Mouse (Mus musculus): ENCODE measurements around the gene Cfap157. TPM values are rescaled to one million over a fixed set of nuclear protein-coding genes. Genes with fewer than 3 reads are reported as not detected.

The Cfap157 gene
- total RNA-seq, 2 experiments from 2014 or later, result not detected

DNA sequence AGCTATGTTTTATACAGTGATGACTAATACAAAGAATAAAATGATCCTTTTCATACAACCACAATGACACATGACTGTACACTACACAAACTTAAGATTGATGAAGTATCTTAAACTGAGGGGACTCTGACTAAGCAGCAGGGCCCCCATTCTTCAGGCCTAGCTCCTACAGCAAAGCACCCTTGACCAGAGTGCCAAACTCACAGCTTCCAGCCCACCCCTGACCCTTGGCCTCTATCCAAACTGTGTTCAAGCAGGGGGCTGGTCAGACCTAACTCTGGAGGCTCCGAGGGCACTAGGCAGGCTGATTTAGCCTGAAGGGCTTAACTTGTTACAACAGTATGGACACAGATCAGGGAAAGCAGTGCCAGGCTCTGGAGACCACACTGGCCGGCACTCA, 4.4 kb upstream of the Cfap157 start:
- no peak for ATAC-seq (replicated peaks; ENCODE audit: low FRiP score, poor library complexity, severe bottlenecking)

GRCm38 (mm10) chr2:32787176-32787575, 2.9 kb upstream of the Cfap157 start:
- ATAC-seq (replicated peaks; ENCODE audit: low FRiP score, poor library complexity, severe bottlenecking), result no peak

DNA sequence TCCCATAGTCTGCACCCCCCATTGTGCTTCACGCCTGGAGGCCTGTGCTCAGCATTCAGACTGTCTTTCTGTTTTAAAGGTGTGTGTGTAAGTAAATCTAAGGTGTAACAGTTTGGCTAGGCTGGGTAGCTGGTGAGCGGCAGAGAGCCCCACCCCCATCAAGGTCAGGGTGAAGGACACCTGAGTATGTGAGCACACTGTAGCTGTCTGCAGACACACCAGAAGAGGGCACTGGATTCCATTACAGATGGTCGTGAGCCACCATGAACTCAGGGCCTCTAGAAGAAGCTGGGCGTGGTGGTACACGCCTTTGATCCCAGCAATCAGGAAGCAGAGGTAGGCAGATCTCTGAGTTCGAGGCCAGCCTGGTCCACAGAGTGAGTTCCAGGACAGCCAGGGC, 2.5 kb downstream of the Cfap157 start:
- ATAC-seq (replicated peaks; ENCODE audit: low FRiP score, poor library complexity, severe bottlenecking), result no peak

DNA sequence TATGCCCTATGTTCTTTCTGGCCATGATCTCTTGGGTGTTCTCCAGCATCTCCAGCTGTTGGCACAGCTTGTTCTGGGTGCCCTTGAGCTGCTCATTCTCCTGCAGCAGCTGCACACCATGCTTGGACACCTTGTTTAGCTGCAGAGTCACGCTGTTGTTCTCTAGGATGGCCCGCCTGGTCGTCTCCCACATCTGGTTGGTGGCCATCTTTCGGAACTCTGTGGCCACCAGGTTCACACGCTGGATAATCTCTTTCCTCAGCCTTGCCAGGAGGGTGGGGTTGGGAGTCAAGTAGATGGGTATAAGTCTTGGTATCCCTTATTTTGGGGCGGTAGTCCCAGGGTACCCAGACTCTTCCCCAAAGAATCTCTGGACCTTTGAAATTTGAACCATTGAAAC, 4.5 kb downstream of the Cfap157 start:
- ATAC-seq (replicated peaks; ENCODE audit: low FRiP score, poor library complexity, severe bottlenecking), result no peak

- no peak for ATAC-seq (replicated peaks; ENCODE audit: low FRiP score, poor library complexity, severe bottlenecking)
These were observed 5.1 kb downstream of the Cfap157 start for GRCm38 (mm10) chr2:32779131-32779530.

DNA sequence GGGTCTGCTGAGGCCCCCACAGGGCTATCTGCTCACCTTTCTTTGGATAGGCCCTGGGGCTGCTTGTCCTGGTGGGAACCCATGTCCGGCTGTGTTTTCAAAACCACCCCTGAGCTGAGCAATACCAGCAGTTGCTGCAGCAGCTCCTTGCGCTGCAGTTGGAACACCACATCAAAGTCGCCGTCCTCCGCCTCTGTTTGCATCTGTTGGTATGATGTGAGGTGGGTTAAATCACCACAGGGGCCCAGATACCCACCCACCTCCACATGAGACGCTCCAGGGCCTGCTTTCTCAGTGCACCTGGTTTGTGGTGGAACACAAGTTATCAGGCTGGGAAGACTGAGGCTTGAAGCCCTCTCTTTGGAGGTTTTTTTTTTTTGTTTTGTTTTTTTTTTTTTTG, 6.1 kb downstream of the Cfap157 start:
- ATAC-seq (replicated peaks; ENCODE audit: low FRiP score, poor library complexity, severe bottlenecking), result no peak

GRCm38 (mm10) chr2:32776192-32776591, 8.0 kb downstream of the Cfap157 start:
- ATAC-seq (replicated peaks; ENCODE audit: low FRiP score, poor library complexity, severe bottlenecking), result no peak

DNA sequence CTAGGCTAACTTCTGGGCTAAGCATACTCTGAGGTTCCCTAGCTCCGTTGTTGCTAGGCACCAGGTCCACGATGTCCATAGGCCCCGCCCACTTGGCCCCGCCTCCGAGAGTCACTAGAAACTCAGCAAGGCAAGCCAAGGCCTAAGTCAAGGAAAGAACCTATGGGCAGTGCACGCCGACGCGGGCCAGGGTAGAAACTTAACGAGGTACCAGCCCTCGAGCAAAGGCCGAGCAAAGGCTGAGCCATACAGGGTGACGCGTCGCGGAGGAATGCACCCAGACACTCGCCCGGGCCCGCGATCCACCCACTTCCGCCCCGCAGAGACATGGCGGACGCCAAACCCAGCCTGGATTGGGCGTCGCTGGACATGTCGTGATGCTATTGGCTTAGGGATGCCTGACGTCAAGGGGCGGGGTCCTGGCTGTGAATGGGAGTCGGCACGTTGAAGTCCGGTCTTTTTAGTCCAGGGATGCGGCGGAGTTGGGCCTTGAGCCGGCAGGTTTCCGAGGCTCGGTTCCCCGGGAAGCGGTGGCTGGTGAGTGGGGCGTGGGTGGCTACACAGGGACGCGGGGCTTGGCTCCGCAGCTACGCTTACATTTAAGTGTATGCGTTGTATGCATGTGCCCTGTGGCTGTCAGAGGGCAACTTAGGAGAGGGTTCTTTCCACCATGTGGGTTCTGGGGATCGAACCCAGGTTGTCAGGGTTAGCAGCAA, 8.7 kb downstream of the Cfap157 start, which contains the start of the genes Ttc16 and Ptrh1:
Gene Ttc16 (minus strand): TSS at position 275 of the 716 bp plus-strand sequence.
Gene Ptrh1 (plus strand): TSS at position 428 of the 716 bp plus-strand sequence.
- peak; percentile 97 for ATAC-seq (replicated peaks; ENCODE audit: low FRiP score, poor library complexity, severe bottlenecking)

- ATAC-seq (replicated peaks; ENCODE audit: low FRiP score, poor library complexity, severe bottlenecking), result no peak
These were observed 11.5 kb downstream of the Cfap157 start for GRCm38 (mm10) chr2:32772626-32773279.

DNA sequence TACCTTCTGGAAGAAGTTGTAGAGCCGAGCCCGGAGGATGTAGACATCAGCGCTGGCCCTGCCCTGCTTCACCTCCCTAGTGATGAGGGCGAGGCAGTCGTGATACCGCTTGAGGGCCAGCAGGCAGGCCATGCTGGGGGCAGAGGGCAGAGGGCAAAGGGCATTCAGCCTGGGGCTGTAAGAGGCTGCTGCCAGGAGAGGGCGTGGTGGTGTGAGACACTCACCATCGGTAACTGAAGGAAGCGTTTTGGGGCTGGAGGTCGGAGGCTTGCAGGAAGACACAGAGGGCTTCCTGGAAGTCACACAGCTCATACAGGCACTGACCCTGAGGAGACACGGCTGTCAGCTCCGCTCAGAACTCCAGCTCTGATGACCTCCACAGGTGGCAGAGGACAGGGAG, 12.3 kb downstream of the Cfap157 start:
- ATAC-seq (replicated peaks; ENCODE audit: low FRiP score, poor library complexity, severe bottlenecking), result no peak

DNA sequence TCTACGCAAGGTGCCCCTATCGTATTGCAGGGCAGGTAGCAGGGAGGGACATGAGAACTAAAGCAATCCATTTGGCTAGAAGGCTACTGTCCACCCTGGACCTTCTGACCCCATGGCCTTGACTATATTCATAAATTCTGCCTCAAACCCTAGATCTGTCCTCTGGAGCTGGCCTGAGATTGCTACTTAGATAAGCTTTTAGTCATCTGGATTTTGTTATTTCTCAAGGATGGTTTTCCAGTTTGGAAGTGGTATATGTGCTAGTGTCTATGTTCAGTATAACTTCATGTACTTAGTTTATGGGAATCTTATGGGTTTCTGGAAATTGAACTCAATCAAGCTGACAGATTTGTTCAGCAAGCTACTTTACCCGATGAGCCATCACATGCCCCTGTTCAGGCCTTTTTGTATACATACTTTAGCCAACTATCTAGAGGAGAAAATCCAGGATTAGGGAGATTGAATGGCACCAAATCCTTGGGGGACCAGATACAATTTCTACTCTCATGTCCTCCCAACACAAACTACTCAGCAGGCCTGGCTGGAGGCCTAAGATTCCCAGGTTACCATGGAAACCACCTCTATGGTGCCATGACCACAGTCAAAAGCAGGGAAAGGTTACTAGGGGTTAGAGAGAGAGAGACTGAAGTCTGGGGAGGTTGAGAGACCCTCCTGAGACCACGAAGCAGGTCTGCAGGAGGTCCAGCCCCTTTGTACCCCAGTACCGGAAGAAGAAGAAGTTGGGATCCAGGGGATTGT, 14.7 kb downstream of the Cfap157 start:
- no peak for ATAC-seq (replicated peaks; ENCODE audit: low FRiP score, poor library complexity, severe bottlenecking)

DNA sequence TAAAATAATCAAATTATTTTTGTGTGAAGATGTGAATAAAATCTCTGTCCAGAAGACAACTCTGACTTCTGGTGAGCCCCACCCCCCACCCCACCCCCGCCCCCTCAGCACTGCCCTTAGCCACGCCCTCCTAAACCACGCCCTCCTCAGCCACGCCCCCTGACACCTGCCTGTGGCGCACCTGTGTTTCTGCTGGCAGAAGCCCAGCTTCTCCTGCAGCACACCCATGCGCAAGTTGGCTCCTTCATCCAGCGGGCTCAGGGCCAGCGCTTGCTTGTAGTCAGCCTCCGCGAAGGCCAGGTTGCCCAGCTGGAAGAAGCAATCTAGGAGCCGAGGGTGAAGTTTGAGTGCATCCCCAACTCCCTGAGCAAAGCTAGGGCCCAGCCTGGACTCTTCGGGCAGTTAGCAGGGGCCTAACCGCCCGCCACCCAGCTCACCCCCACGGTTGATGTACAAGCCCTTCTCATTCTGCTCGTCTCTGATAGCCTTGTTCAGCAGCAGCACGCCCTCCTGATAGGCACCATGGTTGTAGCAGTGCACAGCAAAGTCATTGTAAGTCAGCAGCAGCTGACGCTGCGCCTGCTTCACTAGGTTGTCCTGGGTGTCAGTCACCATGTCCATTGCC, 15.5 kb downstream of the Cfap157 start:
- no peak for ATAC-seq (replicated peaks; ENCODE audit: low FRiP score, poor library complexity, severe bottlenecking)

GRCm38 (mm10) chr2:32767241-32767640, 17.0 kb downstream of the Cfap157 start:
- ATAC-seq (replicated peaks; ENCODE audit: low FRiP score, poor library complexity, severe bottlenecking), result no peak

DNA sequence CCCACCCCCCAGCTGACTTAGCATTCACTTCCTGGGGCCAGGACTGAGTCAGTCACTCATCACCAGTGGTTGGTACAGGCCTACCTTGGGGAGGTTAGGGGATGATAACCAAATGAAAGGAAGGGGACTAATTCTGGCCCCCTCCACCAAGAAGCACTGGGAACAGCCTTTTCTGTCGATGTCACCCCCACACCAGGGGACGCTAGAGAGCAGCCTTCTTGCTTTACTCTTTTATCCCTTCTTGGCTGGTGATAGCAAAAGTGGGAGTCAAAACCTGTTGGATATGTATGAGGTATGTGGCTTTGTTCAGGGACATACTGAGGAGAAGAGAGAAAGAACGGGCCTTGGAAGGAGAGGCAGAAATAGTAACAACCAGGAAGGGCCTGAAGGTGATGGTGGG, 20.9 kb downstream of the Cfap157 start:
- ATAC-seq (replicated peaks; ENCODE audit: low FRiP score, poor library complexity, severe bottlenecking), result no peak

DNA sequence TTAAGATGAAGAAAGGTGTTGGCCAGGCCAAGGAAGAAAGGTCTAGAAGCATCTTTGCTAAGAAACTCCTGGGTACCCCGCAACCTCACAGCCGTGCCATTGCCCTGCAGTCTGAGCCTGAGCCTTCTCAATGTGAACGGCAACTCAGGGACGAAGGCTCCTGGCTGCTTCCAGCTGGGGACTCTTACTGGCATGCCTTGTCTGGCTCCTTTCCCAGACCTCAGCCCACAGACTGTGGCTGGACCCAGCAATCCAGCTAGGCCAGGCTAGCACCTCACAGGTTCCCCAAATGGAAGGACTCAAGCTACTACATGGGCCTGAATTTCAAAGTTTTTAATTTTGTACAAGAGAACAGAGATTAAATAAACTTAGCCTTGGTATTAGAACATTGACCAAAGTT, 22.4 kb downstream of the Cfap157 start:
- ATAC-seq (replicated peaks; ENCODE audit: low FRiP score, poor library complexity, severe bottlenecking), result no peak

GRCm38 (mm10) chr2:32761361-32761760, 22.9 kb downstream of the Cfap157 start:
- ATAC-seq (replicated peaks; ENCODE audit: low FRiP score, poor library complexity, severe bottlenecking), result no peak

DNA sequence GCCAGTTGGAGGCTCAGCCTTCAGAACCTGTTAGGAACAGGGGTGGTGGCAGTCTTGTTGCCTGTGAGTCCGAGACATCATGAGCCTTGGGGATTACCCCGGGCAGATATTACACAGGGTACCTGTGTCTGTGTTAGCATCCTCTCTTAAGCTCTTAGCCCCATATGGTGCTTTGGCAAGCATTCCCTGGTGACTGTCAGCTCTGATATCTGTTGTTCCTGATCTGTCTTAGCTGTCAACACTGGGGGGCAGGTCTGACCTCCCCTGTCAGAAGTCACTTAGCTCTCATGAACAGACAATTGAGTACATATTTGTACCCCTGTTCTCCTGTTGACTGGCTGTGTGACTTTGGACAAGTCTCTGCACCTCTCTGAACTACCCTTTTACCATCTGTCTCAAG, 25.2 kb downstream of the Cfap157 start:
- no peak for ATAC-seq (replicated peaks; ENCODE audit: low FRiP score, poor library complexity, severe bottlenecking)

DNA sequence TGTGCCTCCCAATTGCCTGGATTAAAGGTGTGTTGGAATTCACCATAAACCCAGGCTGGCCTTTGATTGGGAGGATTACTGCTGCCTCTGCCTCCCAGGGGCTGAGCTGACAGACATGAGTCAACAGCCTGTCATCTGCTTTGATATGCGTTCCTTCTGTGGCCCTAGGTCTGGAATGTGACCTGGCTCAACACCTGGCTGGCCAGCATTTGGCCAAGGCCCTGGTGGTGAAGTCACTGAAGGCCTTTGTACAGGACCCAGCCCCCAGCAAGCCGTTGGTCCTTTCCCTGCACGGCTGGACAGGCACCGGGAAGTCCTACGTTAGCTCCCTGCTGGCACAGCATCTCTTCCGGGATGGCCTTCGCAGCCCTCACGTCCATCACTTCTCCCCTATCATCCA, 25.7 kb downstream of the Cfap157 start:
- no peak for ATAC-seq (replicated peaks; ENCODE audit: low FRiP score, poor library complexity, severe bottlenecking)

GRCm38 (mm10) chr2:32757056-32757845, 27.0 kb downstream of the Cfap157 start, which contains the start of gene Tor2a:
Gene Tor2a, plus strand, starts transcription at chr2:32757234.
- peak; percentile 95 for ATAC-seq (replicated peaks; ENCODE audit: low FRiP score, poor library complexity, severe bottlenecking)
